18 mouse cellular contexts compared by ENCODE assay signal in genomic region chr4:74396562-74396961, GRCm38 (mm10).
DNase-seq lines count a peak whose midpoint lies in the region; ATAC-seq and TF ChIP-seq lines count a peak whose summit lies in the region.
"Had no signal": no experiment of that assay in that cellular context is flagged by ENCODE, and none has a peak within 500 bp of the region (broad histone marks: within the 10 kb centered on the region; RNA-seq: fewer than 3 reads in every experiment).

No protein-coding gene starts in this region.

- no peak overlapping the region for H3K9ac ChIP-seq in kidney, postnatal 0 days (ENCODE audit: low read depth, low read length)
- H3K9ac ChIP-seq in lung, embryonic 16.5 days (ENCODE audit: low read length) = no peak overlapping the region
- H3K9ac ChIP-seq in stomach, postnatal 0 days (ENCODE audit: low read length) = no peak overlapping the region
- H3K9ac ChIP-seq in hindbrain, embryonic 12.5 days = no peak overlapping the region
- H3K9ac ChIP-seq: forebrain, embryonic 13.5 days; liver, embryonic 12.5 days; neural tube, embryonic 13.5 days had no signal

- H3K4me1 ChIP-seq in kidney, postnatal 0 days (replicated peaks; ENCODE audit: insufficient read depth, low read length) = no peaks in the 10 kb centered on the region
- no peaks in the 10 kb centered on the region for H3K4me1 ChIP-seq in lung, embryonic 16.5 days (replicated peaks; ENCODE audit: control insufficient read depth, insufficient read depth, low read length)
- no peaks in the 10 kb centered on the region for H3K4me1 ChIP-seq in stomach, postnatal 0 days (replicated peaks; ENCODE audit: control insufficient read depth, insufficient read depth)
- 0 out of 2 replicates have a peak, but pooled peaks cover under 1% of the 10 kb centered on the region for H3K4me1 ChIP-seq in hindbrain, embryonic 12.5 days
- H3K4me1 ChIP-seq: liver, embryonic 12.5 days had no signal

- H3K36me3 ChIP-seq in kidney, postnatal 0 days (ENCODE audit: insufficient read depth, low read length) = peaks cover 11% of the 10 kb centered on the region; the same call in 1 of the 2 replicates
- peaks cover 9% of the 10 kb centered on the region for H3K36me3 ChIP-seq in lung, embryonic 16.5 days (ENCODE audit: control insufficient read depth, insufficient read depth, low read length)
- peaks cover 5% of the 10 kb centered on the region; the same call in 1 of the 2 replicates for H3K36me3 ChIP-seq in stomach, postnatal 0 days (ENCODE audit: control insufficient read depth, insufficient read depth, low read length)
- peaks cover 18% of the 10 kb centered on the region for H3K36me3 ChIP-seq in hindbrain, embryonic 12.5 days

- 90% methylated on average over 5 of the region's 5 CpGs for WGBS in kidney, postnatal 0 days
- WGBS in lung, embryonic 16.5 days = 80% methylated on average over 5 of the region's 5 CpGs
- WGBS in stomach, postnatal 0 days = 87% methylated on average over 5 of the region's 5 CpGs
- 96% methylated on average over 5 of the region's 5 CpGs for WGBS in hindbrain, embryonic 12.5 days

- no peak for TF ChIP-seq EP300 in stomach, postnatal 0 days (optimal IDR thresholded peaks at IDR 0.05)

- no peaks in the 10 kb centered on the region for H3K27me3 ChIP-seq in kidney, postnatal 0 days (ENCODE audit: insufficient read depth, low read length)
- no peaks in the 10 kb centered on the region for H3K27me3 ChIP-seq in lung, embryonic 16.5 days (ENCODE audit: control insufficient read depth, insufficient read depth, low read depth, low read length)
- H3K27me3 ChIP-seq in stomach, postnatal 0 days (ENCODE audit: control insufficient read depth, insufficient read depth, low read length) = no peaks in the 10 kb centered on the region
- no peaks in the 10 kb centered on the region for H3K27me3 ChIP-seq in hindbrain, embryonic 12.5 days
- H3K27me3 ChIP-seq: forebrain, embryonic 13.5 days; liver, embryonic 12.5 days; neural tube, embryonic 13.5 days had no signal

- no peak overlapping the region for H3K4me3 ChIP-seq in kidney, postnatal 0 days (replicated peaks; ENCODE audit: low read depth, low read length)
- no peak overlapping the region for H3K4me3 ChIP-seq in lung, embryonic 16.5 days (ENCODE audit: low read length)
- no peak overlapping the region for H3K4me3 ChIP-seq in stomach, postnatal 0 days (ENCODE audit: low read depth, low read length)
- no peak overlapping the region for H3K4me3 ChIP-seq in hindbrain, embryonic 12.5 days
- H3K4me3 ChIP-seq: forebrain, embryonic 13.5 days; hindbrain, embryonic 10.5 days; limb, embryonic 10.5 days; liver, embryonic 12.5 days; neural tube, embryonic 13.5 days had no signal

- no peak overlapping the region for H3K4me2 ChIP-seq in kidney, postnatal 0 days (ENCODE audit: low read length)
- no peak overlapping the region for H3K4me2 ChIP-seq in lung, embryonic 16.5 days (ENCODE audit: low read depth, low read length)
- H3K4me2 ChIP-seq in stomach, postnatal 0 days (replicated peaks; ENCODE audit: low read depth) = no peak overlapping the region
- H3K4me2 ChIP-seq in hindbrain, embryonic 12.5 days (replicated peaks) = no peak overlapping the region
- H3K4me2 ChIP-seq: forebrain, embryonic 13.5 days; liver, embryonic 12.5 days; neural tube, embryonic 13.5 days had no signal

- peak; percentile 11; the same call in 1 of the 2 replicates for TF ChIP-seq CTCF in kidney, postnatal 0 days (IDR thresholded peaks at IDR 0.05; ENCODE audit: low read depth)
- TF ChIP-seq CTCF in stomach, postnatal 0 days (IDR thresholded peaks at IDR 0.05; ENCODE audit: low read depth) = peak; percentile 30

- no peaks in the 10 kb centered on the region for H3K9me3 ChIP-seq in kidney, postnatal 0 days (replicated peaks; ENCODE audit: low read length)
- no peaks in the 10 kb centered on the region for H3K9me3 ChIP-seq in lung, embryonic 16.5 days (ENCODE audit: control insufficient read depth, low read length)
- no peaks in the 10 kb centered on the region for H3K9me3 ChIP-seq in stomach, postnatal 0 days (ENCODE audit: control insufficient read depth, low read length)
- no peaks in the 10 kb centered on the region for H3K9me3 ChIP-seq in hindbrain, embryonic 12.5 days (replicated peaks)
- H3K9me3 ChIP-seq: hindbrain, embryonic 10.5 days; limb, embryonic 10.5 days; liver, embryonic 12.5 days; neural tube, embryonic 13.5 days had no signal

- no peak for ATAC-seq in kidney, postnatal 0 days (replicated peaks; ENCODE audit: low FRiP score, low read depth)
- ATAC-seq in lung, embryonic 16.5 days (ENCODE audit: low read depth) = 0 out of 2 replicates have a peak, but pooled peaks have one; percentile 49
- no peak for ATAC-seq in stomach, postnatal 0 days (ENCODE audit: low FRiP score, low TSS enrichment)
- no peak for ATAC-seq in megakaryocyte, adult 5-6 weeks (ENCODE audit: poor library complexity, severe bottlenecking)
- no peak for ATAC-seq in hindbrain, embryonic 12.5 days (ENCODE audit: low FRiP score)
- ATAC-seq: forebrain, embryonic 13.5 days; liver, embryonic 12.5 days had no signal

- no peak for DNase-seq in kidney, postnatal 0 days (ENCODE audit: low spot score)
- DNase-seq in kidney, postnatal 4 days = no peak
- peak; percentile 44 for DNase-seq in R1 (ENCODE audit: low read depth, low spot score)
- DNase-seq in stomach, postnatal 0 days (ENCODE audit: low spot score) = peak; percentile 20
- DNase-seq in left cerebral cortex, adult 9 months (ENCODE audit: low spot score in 2 of 2) = no peak
- DNase-seq: adrenal gland, postnatal 10 days; cerebellum, adult 2 months; kidney, adult 11 months; kidney, postnatal 14 days; thymus, postnatal 36 days had no signal

- H3K27ac ChIP-seq in kidney, postnatal 0 days = no peak overlapping the region
- H3K27ac ChIP-seq in lung, embryonic 16.5 days (ENCODE audit: low read length) = no peak overlapping the region
- H3K27ac ChIP-seq in stomach, postnatal 0 days (replicated peaks) = no peak overlapping the region
- no peak overlapping the region for H3K27ac ChIP-seq in hindbrain, embryonic 12.5 days
- H3K27ac ChIP-seq: forebrain, embryonic 13.5 days; hindbrain, embryonic 10.5 days; limb, embryonic 10.5 days; liver, embryonic 12.5 days; neural tube, embryonic 13.5 days had no signal

Comparison
In these comparisons a context has a peak if more than half of its experiments do, and no peak if none do; other contexts are left out.
1. DNase-seq: peak in R1 (single experiment) and stomach, postnatal 0 days (single experiment); none in kidney, postnatal 0 days (single experiment), kidney, postnatal 4 days (0 of 2) and left cerebral cortex, adult 9 months (0 of 2).